Mouse (Mus musculus): ENCODE results near the gene Ttc37.

Gene Ttc37

GRCm38 (mm10) chr13:76157099-76157498 lies 58.6 kb downstream of the Ttc37 start:
- no peak for DNase-seq (ENCODE audit: extremely low read depth, low read depth, low spot score)

DNA sequence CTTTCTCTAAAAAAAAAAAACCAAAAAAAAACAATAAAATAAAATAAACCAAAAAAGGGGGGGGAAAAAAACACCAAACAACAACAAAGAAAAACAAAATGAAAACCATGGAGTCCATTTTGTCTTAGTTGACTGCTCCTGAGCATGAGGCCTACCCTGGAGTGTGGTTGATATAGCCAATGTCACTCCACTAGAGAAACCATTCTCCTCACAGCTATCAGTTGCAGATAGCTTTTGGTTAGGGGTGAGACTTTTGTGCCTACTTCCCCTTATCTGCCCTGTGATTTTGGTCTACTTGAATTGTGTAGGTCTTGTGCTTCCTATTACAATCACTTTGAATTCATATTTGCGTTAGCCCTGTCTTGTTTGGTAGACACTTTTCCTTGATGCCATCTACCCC lies 59.0 kb downstream of the Ttc37 start:
- no peak for DNase-seq (ENCODE audit: extremely low read depth, low read depth, low spot score)

- no peak for DNase-seq (ENCODE audit: extremely low read depth, low read depth, low spot score)
Measured at GRCm38 (mm10) chr13:76160587-76160986, 62.1 kb downstream of the Ttc37 start.

DNA sequence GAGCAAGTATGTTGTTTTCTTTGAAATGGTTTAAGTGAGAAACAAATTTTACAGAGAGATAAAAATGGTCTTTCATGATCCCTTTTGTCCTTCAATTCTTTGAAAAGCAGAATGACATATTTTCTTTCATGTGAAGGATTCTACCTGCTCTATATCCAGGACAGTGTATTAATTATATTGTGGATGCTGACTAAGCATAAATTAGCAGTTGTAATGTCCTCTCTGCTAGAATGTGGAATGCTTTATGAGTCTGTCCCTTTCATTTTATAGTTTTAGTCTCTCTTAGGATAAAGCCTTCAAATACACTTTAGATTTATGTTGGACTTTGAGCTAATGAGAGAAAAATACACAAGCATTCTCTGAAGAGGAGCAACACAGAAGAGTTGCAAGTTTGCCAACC lies 75.8 kb downstream of the Ttc37 start:
- DNase-seq (ENCODE audit: extremely low read depth, low read depth, low spot score): no peak

- DNase-seq (ENCODE audit: extremely low read depth, low read depth, low spot score): no peak
Measured at GRCm38 (mm10) chr13:76178700-76179099, 80.2 kb downstream of the Ttc37 start.

DNA sequence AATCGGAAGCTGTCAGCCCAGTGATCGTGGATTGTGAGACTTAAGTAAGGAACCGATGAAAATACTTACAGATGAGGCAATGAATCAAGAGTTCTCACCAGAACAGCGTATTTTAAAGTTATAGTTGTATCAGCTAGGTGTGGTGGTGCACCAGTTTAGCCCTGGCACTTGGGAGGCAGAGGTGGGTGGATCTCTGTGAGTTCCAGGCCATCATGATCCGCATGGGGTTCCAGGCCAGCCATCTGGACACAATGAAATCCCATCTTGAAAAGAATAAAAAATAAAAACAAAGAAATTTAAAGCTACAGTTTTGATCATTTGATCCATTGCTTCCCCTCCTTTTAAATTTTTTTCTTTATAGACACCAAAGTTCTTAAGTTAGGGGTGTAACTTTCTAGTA lies 89.1 kb downstream of the Ttc37 start:
- no peak for DNase-seq (ENCODE audit: extremely low read depth, low read depth, low spot score)

DNA sequence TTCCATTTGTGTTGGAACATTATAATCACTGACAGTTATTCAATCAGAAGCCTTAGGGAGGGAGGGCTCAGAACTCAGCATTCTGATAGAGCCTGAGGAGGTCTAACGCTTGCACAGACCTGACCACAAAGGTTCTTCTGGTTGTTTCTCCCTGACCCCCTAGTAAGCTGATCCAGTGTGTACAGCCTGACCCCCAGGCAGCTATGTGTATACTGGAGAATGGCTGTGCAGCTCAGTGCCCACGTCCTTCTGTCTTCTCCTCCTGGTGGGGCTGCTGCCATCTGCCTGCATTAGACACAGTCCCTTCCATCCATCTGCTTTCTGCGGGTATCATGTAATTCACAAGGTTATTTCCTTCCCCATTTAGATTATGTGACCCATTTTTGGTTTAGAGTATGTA lies 90.7 kb downstream of the Ttc37 start:
- DNase-seq (ENCODE audit: extremely low read depth, low read depth, low spot score): no peak

GRCm38 (mm10) chr13:76190273-76190672 lies 91.7 kb downstream of the Ttc37 start:
- DNase-seq (ENCODE audit: extremely low read depth, low read depth, low spot score): no peak

DNA sequence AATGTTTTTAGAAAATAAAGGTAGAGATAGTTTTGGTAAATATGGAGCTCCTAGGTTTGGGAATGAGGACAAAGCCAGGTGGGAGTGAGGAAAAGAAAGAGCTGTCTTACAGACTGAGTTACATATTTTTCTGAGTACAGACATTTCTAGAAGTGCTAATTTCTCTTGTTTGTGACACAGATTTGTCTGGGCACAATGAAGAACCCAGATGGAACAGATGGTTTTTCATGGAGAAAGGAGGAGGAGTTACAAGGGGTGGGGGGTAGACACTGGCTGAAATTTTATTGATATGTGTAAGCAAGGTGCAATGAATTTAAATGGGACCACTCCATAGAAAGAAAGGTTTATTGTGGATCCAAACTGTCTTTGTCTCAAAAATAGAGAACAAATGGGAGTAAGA lies 96.4 kb downstream of the Ttc37 start:
- no peak for DNase-seq (ENCODE audit: extremely low read depth, low read depth, low spot score)

DNA sequence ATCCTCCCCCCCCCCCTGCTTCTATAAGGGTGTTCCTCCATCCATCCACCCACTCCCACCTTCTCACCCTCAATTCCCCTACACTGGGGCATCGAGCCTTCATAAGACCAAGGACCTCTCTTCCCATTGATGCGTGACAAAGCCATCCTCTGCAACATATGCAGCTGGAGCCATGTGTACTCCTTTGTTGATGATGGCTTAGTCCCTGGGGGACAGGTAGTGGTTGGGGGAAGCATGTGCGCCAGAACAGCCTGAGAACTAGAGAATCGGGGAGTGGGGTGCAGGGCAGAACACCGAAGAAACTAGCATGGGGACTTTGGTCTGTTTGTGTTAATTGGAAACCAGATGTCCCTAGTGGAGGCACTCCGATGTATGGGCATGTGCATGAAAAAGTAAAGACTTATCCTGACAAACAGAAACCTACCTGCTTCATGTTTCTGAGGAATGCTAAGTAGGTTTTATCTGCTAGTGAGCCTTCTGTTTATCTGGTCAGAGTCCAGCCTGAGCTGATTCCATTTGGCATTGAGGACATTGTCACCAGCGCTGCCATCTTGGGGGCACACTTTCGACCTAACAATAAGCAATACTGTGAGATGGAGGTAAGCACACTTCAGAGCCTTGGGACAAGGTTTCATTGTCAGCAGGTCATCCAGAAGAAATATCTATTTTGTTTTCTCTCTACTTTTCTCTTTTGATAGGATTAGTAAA lies 97.1 kb downstream of the Ttc37 start:
- DNase-seq (ENCODE audit: extremely low read depth, low read depth, low spot score): no peak

- DNase-seq (ENCODE audit: extremely low read depth, low read depth, low spot score): no peak
Measured at GRCm38 (mm10) chr13:76197297-76197848, 98.8 kb downstream of the Ttc37 start.

DNA sequence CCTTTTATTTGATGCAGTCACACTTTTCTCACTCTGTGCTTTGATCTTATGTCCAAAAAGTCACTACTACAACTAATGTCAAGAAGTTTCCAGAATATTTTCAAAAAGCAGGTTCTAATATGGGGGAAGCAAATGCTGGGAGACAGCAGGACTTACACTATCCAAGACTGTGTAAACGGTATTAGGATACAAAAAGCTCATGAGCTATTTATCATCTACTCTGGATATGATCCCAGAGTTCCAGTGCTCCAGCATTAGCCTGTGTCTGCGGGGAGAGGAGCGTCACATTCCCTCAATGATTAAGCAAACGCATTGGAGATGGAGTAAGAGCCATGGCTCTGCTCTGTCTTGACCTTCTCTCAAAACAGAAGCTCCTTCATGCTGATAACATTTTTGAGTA lies 101.4 kb downstream of the Ttc37 start:
- no peak for DNase-seq (ENCODE audit: extremely low read depth, low read depth, low spot score)

DNA sequence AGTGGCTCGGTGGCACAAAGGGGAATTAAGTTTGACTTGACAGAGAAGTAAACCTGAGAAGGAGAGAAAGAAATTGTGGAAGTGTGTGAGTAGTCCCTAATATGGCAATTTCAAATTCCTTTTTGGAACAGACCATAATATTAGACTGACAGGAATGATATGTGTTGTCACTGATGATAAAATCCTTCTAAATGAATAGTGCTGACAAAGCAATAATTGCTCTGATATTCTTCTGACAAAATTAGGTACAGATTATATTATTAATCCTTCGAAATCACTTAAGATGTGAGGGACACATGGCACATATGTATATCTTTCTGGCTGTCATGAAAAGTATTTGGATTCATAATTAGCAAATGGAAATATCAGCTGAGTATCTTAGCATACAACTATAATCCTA lies 116.4 kb downstream of the Ttc37 start:
- DNase-seq (ENCODE audit: extremely low read depth, low read depth, low spot score): no peak

DNA sequence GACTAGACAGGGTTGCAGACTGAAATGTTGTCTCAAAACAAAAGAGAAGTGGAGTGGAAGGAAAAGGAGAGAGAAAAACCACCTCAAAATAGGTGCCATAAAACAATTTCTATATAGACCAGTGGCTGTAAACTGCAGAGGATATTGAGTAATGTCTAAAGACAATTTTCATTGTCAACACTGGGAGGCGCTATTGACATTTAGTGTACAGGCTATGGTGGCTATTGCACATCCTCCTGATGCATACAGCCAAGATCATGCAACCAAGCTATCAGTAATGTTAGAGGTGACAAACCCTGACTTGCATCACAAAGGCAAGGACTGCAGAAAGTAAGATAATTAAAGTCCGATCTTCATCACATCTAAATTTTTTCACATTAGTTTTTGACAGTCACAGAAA lies 116.9 kb downstream of the Ttc37 start:
- no peak for DNase-seq (ENCODE audit: extremely low read depth, low read depth, low spot score)
